Mouse (Mus musculus): ENCODE measurements at regions not wholly inside any gene's neighbourhood (a gene's known extent, or its start where the extent isn't known, plus 50 kb on each side); places are given as distances from the start of the nearest gene placed in this dataset.

DNA sequence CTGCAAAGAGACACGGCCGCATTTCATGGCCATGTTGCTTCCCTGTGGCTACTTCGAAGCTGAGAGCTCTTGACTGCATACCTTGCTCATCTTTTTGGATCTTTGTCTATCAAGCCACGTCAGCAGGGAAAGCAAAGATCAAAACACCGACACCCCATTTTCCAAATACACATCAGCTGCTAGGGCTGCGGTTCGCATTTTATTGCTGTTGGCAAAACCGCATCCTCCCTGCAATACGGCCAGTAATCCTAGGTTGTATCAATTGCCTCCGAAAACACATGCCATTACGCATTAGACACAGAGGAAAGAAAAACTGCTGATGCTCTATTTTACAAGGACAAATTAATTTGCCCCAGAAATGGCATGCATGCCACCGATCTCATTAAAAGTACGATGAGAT lies 136.5 kb upstream of the Spdye4c start:
- no peaks in the 10 kb centered on the region for H3K36me3 ChIP-seq
- no peaks in the 10 kb centered on the region for H3K9me3 ChIP-seq
- H3K9ac ChIP-seq: no peak overlapping the region
- 93% methylated on average over 13 of the region's 13 CpGs for WGBS
- no peaks in the 10 kb centered on the region for H3K27me3 ChIP-seq (replicated peaks)
- no peak for ATAC-seq (ENCODE audit: insufficient read depth, low FRiP score, low read depth)
- H3K4me2 ChIP-seq: no peak overlapping the region
- no peaks in the 10 kb centered on the region for H3K4me1 ChIP-seq
- H3K27ac ChIP-seq: no peak overlapping the region
- H3K4me3 ChIP-seq (replicated peaks): no peak overlapping the region

DNA sequence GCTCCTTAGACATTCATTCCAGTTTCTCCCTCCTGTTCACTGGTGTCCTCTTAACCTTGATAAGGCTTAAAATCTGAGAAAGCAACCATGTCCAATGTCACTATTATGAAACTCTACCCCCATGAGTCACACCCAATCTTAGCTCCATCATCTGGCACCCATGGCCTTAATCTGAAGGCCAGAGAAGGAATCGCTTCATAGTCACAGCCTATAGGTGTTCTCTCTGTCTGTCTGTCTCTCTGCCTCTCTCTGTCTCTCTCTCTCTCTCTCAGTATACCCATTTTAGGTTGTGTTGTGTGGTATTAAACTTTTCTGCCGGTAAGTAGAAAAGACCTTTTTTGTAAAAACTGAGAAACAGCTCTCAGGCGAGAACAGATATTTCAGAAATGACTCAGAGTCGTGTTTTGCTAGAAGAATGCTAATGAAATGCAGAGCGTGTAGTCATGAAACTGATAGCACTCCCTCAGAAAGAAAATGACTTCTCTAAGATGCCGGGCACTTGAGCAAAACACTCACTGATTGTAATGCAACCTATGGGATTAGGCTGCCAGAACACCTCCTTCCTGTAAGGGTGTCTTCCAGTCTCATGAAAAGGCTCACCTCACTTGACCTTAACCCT lies 133.3 kb upstream of the Spdye4c start:
- no peaks in the 10 kb centered on the region for H3K36me3 ChIP-seq
- H3K9me3 ChIP-seq: no peaks in the 10 kb centered on the region
- H3K4me3 ChIP-seq (replicated peaks): no peak overlapping the region
- no peaks in the 10 kb centered on the region for H3K4me1 ChIP-seq
- 75% methylated on average over 6 of the region's 6 CpGs for WGBS
- H3K9ac ChIP-seq: no peak overlapping the region
- ATAC-seq (ENCODE audit: insufficient read depth, low FRiP score, low read depth): no peak
- H3K27ac ChIP-seq: no peak overlapping the region
- no peak overlapping the region for H3K4me2 ChIP-seq
- H3K27me3 ChIP-seq (replicated peaks): no peaks in the 10 kb centered on the region

DNA sequence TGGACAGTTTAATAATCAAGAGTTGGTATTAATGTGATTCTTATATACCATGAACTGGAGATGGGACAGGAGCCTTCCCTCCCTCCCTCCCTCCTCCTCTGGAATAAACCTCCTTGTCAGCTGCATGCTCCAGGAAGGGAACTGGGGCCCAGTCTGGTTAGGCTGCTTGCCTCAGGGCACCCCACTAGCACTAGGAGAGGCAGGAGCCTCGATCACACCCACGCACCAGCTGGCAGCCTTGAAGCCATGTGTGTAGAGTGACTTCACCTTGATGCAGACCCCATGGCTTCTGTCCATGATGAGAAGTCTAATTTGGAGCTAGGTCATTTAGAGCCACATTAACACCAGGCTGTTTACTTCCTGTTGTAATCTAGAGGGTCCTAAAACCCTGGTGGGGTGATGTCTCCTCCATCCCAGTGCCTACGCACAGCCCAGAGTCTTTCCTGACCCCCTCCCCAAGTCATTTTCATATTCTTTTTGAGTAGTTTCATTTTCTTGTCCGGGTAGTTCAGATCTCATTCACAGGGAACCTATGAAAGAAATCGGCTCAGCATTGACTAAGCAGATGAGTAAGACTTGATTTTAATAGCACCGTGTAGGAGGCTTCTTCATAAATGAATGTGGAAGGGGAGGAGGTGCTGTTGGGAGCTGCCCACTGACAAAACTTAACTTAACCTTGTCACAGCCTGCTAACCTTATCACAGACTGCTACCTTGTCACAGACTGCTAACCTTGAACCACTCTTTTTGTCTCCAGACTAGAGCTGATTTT lies 125.6 kb upstream of the Spdye4c start:
- H3K9me3 ChIP-seq: no peaks in the 10 kb centered on the region
- H3K4me1 ChIP-seq: peaks cover 1% of the 10 kb centered on the region; the same call in 1 of the 2 replicates
- H3K27me3 ChIP-seq (replicated peaks): no peaks in the 10 kb centered on the region
- H3K4me2 ChIP-seq: no peak overlapping the region
- 76% methylated on average over 6 of the region's 6 CpGs for WGBS
- H3K4me3 ChIP-seq (replicated peaks): no peak overlapping the region
- no peak for ATAC-seq (ENCODE audit: insufficient read depth, low FRiP score, low read depth)
- H3K9ac ChIP-seq: no peak overlapping the region
- no peaks in the 10 kb centered on the region for H3K36me3 ChIP-seq
- H3K27ac ChIP-seq: no peak overlapping the region

- no peak overlapping the region for H3K4me3 ChIP-seq (replicated peaks)
- no peak overlapping the region for H3K27ac ChIP-seq
- H3K9ac ChIP-seq: no peak overlapping the region
- peaks cover 4% of the 10 kb centered on the region; the same call in 1 of the 2 replicates for H3K4me1 ChIP-seq
- no peaks in the 10 kb centered on the region for H3K36me3 ChIP-seq
- H3K27me3 ChIP-seq (replicated peaks): no peaks in the 10 kb centered on the region
- WGBS: 86% methylated on average over 8 of the region's 8 CpGs
- H3K9me3 ChIP-seq: no peaks in the 10 kb centered on the region
- H3K4me2 ChIP-seq: no peak overlapping the region
- no peak for ATAC-seq (ENCODE audit: insufficient read depth, low FRiP score, low read depth)
Measured at GRCm38 (mm10) chr2:128467490-128468245, 123.3 kb upstream of the Spdye4c start.

- H3K4me2 ChIP-seq: no peak overlapping the region
- H3K27ac ChIP-seq: no peak overlapping the region
- no peak overlapping the region for H3K9ac ChIP-seq
- peaks cover 4% of the 10 kb centered on the region; the same call in 1 of the 2 replicates for H3K4me1 ChIP-seq
- no peaks in the 10 kb centered on the region for H3K27me3 ChIP-seq (replicated peaks)
- no peaks in the 10 kb centered on the region for H3K36me3 ChIP-seq
- no peaks in the 10 kb centered on the region for H3K9me3 ChIP-seq
- H3K4me3 ChIP-seq (replicated peaks): no peak overlapping the region
- ATAC-seq (ENCODE audit: insufficient read depth, low FRiP score, low read depth): no peak
- 65% methylated on average over 2 of the region's 2 CpGs for WGBS
Measured at GRCm38 (mm10) chr2:128468323-128468722, 122.7 kb upstream of the Spdye4c start.

DNA sequence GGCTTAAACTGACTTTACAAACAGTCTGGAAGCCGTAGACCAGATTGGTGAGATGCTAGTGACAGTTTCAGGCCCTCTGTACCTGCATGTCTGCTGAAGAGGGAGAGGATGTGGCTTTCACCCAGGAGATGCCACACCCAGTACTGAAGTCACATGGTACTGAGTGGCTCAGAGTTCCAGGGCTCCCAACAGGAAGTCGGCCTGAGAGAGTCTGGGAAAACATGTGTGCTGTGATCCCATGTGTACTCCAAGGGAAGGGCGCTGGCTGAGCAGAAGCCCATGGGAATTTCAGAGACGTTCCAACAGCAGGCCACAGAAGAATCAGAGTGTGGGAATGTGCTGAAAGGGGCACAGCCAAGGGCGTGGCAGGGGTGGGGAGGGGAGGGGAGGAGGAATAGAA lies 120.7 kb upstream of the Spdye4c start:
- Histone ChIP-seq H3K36me3 (no peaks in the 10 kb centered on the region), H3K9me3 (no peaks in the 10 kb centered on the region), H3K27ac (peak overlapping the region; percentile 44; the same call in 1 of the 2 replicates), H3K9ac (no peak overlapping the region), H3K4me2 (no peak overlapping the region), H3K4me3 (replicated peaks) (no peak overlapping the region), H3K4me1 (peaks cover 9% of the 10 kb centered on the region; the same call in 1 of the 2 replicates), H3K27me3 (replicated peaks) (no peaks in the 10 kb centered on the region)
- 58% methylated on average over 5 of the region's 5 CpGs for WGBS
- peak; percentile 57; the same call in 1 of the 2 replicates for ATAC-seq (ENCODE audit: insufficient read depth, low FRiP score, low read depth)

- Histone ChIP-seq H3K27ac (no peak overlapping the region), H3K4me3 (replicated peaks) (no peak overlapping the region), H3K9ac (no peak overlapping the region), H3K4me2 (no peak overlapping the region), H3K36me3 (no peaks in the 10 kb centered on the region), H3K9me3 (no peaks in the 10 kb centered on the region), H3K4me1 (peaks cover 9% of the 10 kb centered on the region; the same call in 1 of the 2 replicates), H3K27me3 (replicated peaks) (no peaks in the 10 kb centered on the region)
- whole genome bisulfite sequencing: 67% methylated on average over 13 of the region's 13 CpGs
- ATAC-seq (ENCODE audit: insufficient read depth, low FRiP score, low read depth): no peak
Measured at GRCm38 (mm10) chr2:128473241-128473954, 117.6 kb upstream of the Spdye4c start.

DNA sequence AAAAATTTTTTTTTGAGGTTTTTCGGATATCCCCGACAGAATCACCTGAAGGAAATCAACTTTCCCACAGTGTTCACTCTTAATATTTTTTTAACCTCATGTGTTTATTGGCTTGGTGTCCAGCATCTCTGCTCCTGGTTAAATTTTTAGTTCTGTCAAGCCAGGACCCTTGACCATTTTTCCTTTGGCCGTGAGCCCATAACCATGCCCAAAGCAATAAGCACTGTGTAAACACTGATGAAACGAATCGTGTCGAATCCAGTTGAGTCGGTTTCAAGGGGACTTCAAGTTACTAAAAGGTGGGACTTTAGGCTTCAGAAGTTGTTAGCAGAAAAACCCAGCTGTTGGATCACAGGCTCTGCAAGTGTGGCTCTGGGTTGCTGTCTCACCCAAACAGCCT lies 117.0 kb upstream of the Spdye4c start:
- no peaks in the 10 kb centered on the region for H3K9me3 ChIP-seq
- no peak overlapping the region for H3K4me2 ChIP-seq
- H3K9ac ChIP-seq: no peak overlapping the region
- H3K36me3 ChIP-seq: no peaks in the 10 kb centered on the region
- ATAC-seq (ENCODE audit: insufficient read depth, low FRiP score, low read depth): no peak
- no peaks in the 10 kb centered on the region for H3K27me3 ChIP-seq (replicated peaks)
- H3K4me1 ChIP-seq: peaks cover 9% of the 10 kb centered on the region; the same call in 1 of the 2 replicates
- H3K4me3 ChIP-seq (replicated peaks): no peak overlapping the region
- no peak overlapping the region for H3K27ac ChIP-seq
- 47% methylated on average over 7 of the region's 7 CpGs for WGBS

DNA sequence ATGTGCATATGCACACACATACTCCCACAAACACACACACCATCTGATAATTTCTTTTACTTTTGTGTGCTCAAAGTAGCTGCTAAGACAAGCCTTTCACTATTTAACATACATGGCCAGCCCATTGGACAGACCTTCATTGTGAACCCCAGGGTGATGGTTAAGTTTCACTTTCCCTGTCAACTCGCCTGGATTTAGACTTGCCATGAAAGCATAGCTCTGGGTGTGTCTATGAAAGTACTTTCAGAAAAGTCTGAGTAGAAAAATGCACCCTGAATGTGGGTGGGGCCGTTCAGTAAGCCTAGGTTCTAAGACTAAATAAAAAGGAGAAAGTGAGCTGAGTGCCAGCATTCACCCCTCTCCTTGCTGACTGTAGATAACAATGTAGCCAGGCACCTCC lies 113.8 kb upstream of the Spdye4c start:
- no peaks in the 10 kb centered on the region for H3K9me3 ChIP-seq
- H3K36me3 ChIP-seq: no peaks in the 10 kb centered on the region
- 0 out of 2 replicates have a peak, but pooled peaks cover 5% of the 10 kb centered on the region for H3K4me1 ChIP-seq
- no peak overlapping the region for H3K4me3 ChIP-seq (replicated peaks)
- no peak overlapping the region for H3K4me2 ChIP-seq
- ATAC-seq (ENCODE audit: insufficient read depth, low FRiP score, low read depth): no peak
- no peak overlapping the region for H3K9ac ChIP-seq
- WGBS: 52% methylated on average over 2 of the region's 2 CpGs
- no peak overlapping the region for H3K27ac ChIP-seq
- no peaks in the 10 kb centered on the region for H3K27me3 ChIP-seq (replicated peaks)

- no peak overlapping the region for H3K4me3 ChIP-seq (replicated peaks)
- H3K27ac ChIP-seq: no peak overlapping the region
- no peak for ATAC-seq (ENCODE audit: insufficient read depth, low FRiP score, low read depth)
- no peaks in the 10 kb centered on the region for H3K4me1 ChIP-seq
- WGBS: 71% methylated on average over 7 of the region's 7 CpGs
- H3K9ac ChIP-seq: no peak overlapping the region
- H3K9me3 ChIP-seq: no peaks in the 10 kb centered on the region
- no peaks in the 10 kb centered on the region for H3K36me3 ChIP-seq
- no peaks in the 10 kb centered on the region for H3K27me3 ChIP-seq (replicated peaks)
- no peak overlapping the region for H3K4me2 ChIP-seq
Measured at GRCm38 (mm10) chr2:128491217-128491877, 99.7 kb upstream of the Spdye4c start.

- H3K36me3 ChIP-seq: no peaks in the 10 kb centered on the region
- no peak overlapping the region for H3K27ac ChIP-seq
- no peak overlapping the region for H3K4me3 ChIP-seq (replicated peaks)
- H3K9me3 ChIP-seq: no peaks in the 10 kb centered on the region
- WGBS: 84% methylated on average over 5 of the region's 5 CpGs
- H3K9ac ChIP-seq: no peak overlapping the region
- no peaks in the 10 kb centered on the region for H3K4me1 ChIP-seq
- no peaks in the 10 kb centered on the region for H3K27me3 ChIP-seq (replicated peaks)
- H3K4me2 ChIP-seq: no peak overlapping the region
- ATAC-seq (ENCODE audit: insufficient read depth, low FRiP score, low read depth): no peak
Measured at GRCm38 (mm10) chr2:128493871-128494270, 97.1 kb upstream of the Spdye4c start.
